ENCODE assay signal across 9 mouse cellular contexts in genomic region chr2:27775625-27776024, GRCm38 (mm10).
DNase-seq lines count a peak whose midpoint lies in the region; ATAC-seq and TF ChIP-seq lines count a peak whose summit lies in the region.
"Had no signal": no experiment of that assay in that cellular context is flagged by ENCODE, and none has a peak within 500 bp of the region (broad histone marks: within the 10 kb centered on the region; RNA-seq: fewer than 3 reads in every experiment).

No protein-coding gene starts in this region.

- no peak overlapping the region for H3K4me2 ChIP-seq in neural tube, embryonic 15.5 days
- H3K4me2 ChIP-seq in stomach, embryonic 16.5 days (ENCODE audit: low read depth, low read length), result no peak overlapping the region
- H3K4me2 ChIP-seq: forebrain, embryonic 12.5 days had no signal

- H3K4me1 ChIP-seq in neural tube, embryonic 15.5 days, result peaks cover 5% of the 10 kb centered on the region
- H3K4me1 ChIP-seq in stomach, embryonic 16.5 days (ENCODE audit: control insufficient read depth, insufficient read depth, low read length), result peaks cover 33% of the 10 kb centered on the region
- H3K4me1 ChIP-seq: forebrain, embryonic 12.5 days had no signal

- H3K36me3 ChIP-seq in neural tube, embryonic 15.5 days, result no peaks in the 10 kb centered on the region
- no peaks in the 10 kb centered on the region for H3K36me3 ChIP-seq in stomach, embryonic 16.5 days (ENCODE audit: control insufficient read depth, insufficient read depth, low read length)
- H3K36me3 ChIP-seq: forebrain, embryonic 12.5 days had no signal

- ATAC-seq in neural tube, embryonic 15.5 days (ENCODE audit: low FRiP score), result no peak
- no peak for ATAC-seq in stomach, embryonic 16.5 days (ENCODE audit: insufficient read depth, low FRiP score)

- H3K4me3 ChIP-seq in gastrocnemius, adult 2 months, result no peak overlapping the region
- no peak overlapping the region for H3K4me3 ChIP-seq in neural tube, embryonic 15.5 days (replicated peaks)
- no peak overlapping the region for H3K4me3 ChIP-seq in stomach, embryonic 16.5 days (replicated peaks; ENCODE audit: low read length)
- H3K4me3 ChIP-seq: forebrain, embryonic 12.5 days had no signal

- TF ChIP-seq CTCF in gastrocnemius, adult 2 months (IDR thresholded peaks at IDR 0.05), result peak; percentile 34

- H3K27ac ChIP-seq in gastrocnemius, adult 2 months, result peak overlapping the region; percentile 86
- H3K27ac ChIP-seq in neural tube, embryonic 15.5 days (replicated peaks), result no peak overlapping the region
- H3K27ac ChIP-seq in stomach, embryonic 16.5 days (ENCODE audit: low read length), result peak overlapping the region; percentile 90
- H3K27ac ChIP-seq: forebrain, embryonic 12.5 days had no signal

- no peaks in the 10 kb centered on the region for H3K9me3 ChIP-seq in neural tube, embryonic 15.5 days (replicated peaks)
- no peaks in the 10 kb centered on the region for H3K9me3 ChIP-seq in stomach, embryonic 16.5 days (replicated peaks; ENCODE audit: control insufficient read depth, low read length)
- H3K9me3 ChIP-seq: forebrain, embryonic 12.5 days had no signal

- no peak overlapping the region for H3K9ac ChIP-seq in neural tube, embryonic 15.5 days (replicated peaks)
- H3K9ac ChIP-seq in stomach, embryonic 16.5 days (ENCODE audit: low read length), result peak overlapping the region; percentile 16
- H3K9ac ChIP-seq: forebrain, embryonic 12.5 days had no signal

- intact Hi-C loops in gastrocnemius, adult 2 months (cut with DNase I), result no loop called here
- intact Hi-C loops in gastrocnemius, postnatal 36 days (cut with DNase I), result no loop called here
- intact Hi-C loops in heart, postnatal 25 days (cut with DNase I), result no loop called here

- 65% methylated on average over 5 of the region's 5 CpGs for WGBS in neural tube, embryonic 15.5 days
- WGBS in stomach, embryonic 16.5 days, result 30% methylated on average over 5 of the region's 5 CpGs

- peak; percentile 70 for DNase-seq in gastrocnemius, adult 2 months
- no peak for DNase-seq in gastrocnemius, postnatal 36 days
- DNase-seq in neural tube, embryonic 10.5 days (ENCODE audit: extremely low spot score, low spot score), result peak; percentile 39
- DNase-seq in heart, postnatal 25 days (ENCODE audit: low spot score), result peak; percentile 41
- DNase-seq in cerebellum, postnatal 25 days, result no peak
- no peak for DNase-seq in right cerebral cortex, postnatal 10 days (ENCODE audit: low spot score in 2 of 2)

- no peaks in the 10 kb centered on the region for H3K27me3 ChIP-seq in neural tube, embryonic 15.5 days (replicated peaks)
- H3K27me3 ChIP-seq in stomach, embryonic 16.5 days (ENCODE audit: control insufficient read depth, insufficient read depth, low read length), result no peaks in the 10 kb centered on the region
- H3K27me3 ChIP-seq: forebrain, embryonic 12.5 days had no signal

Comparison
In these comparisons a context has a peak if more than half of its experiments do, and no peak if none do; other contexts are left out.
1. DNase-seq: peak in gastrocnemius, adult 2 months (single experiment), neural tube, embryonic 10.5 days (single experiment) and heart, postnatal 25 days (single experiment); none in gastrocnemius, postnatal 36 days (0 of 2), cerebellum, postnatal 25 days (0 of 2) and right cerebral cortex, postnatal 10 days (0 of 2).